Mouse (Mus musculus): ENCODE results near the gene Wnt5b. TPM values are rescaled to one million over a fixed set of nuclear protein-coding genes. Genes with fewer than 3 reads are reported as not detected.
"Not testable (repeated sequence)": the region's sequence is repeated elsewhere in the genome, so short reads cannot be mapped to it uniquely, and the experiment has no call there.

The Wnt5b gene
- polyA plus RNA-seq, 1 experiment from 2014 or later, result 21.9 TPM

- no peaks in the 10 kb centered on the region for H3K9me3 ChIP-seq
- no peak overlapping the region for H3K27ac ChIP-seq
- H3K4me3 ChIP-seq (replicated peaks), result no peak overlapping the region
- H3K36me3 ChIP-seq, result peaks cover 18% of the 10 kb centered on the region; the same call in 1 of the 2 replicates
- H3K9ac ChIP-seq (replicated peaks), result no peak overlapping the region
- peaks cover 48% of the 10 kb centered on the region for H3K4me1 ChIP-seq (replicated peaks)
- no peak overlapping the region for H3K4me2 ChIP-seq
- WGBS, result 89% methylated on average over 12 of the region's 12 CpGs
- no peak for ATAC-seq (ENCODE audit: insufficient number of reproducible peaks, insufficient read depth, low FRiP score, low TSS enrichment, low read depth)
- H3K27me3 ChIP-seq, result no peaks in the 10 kb centered on the region
Observed at GRCm38 (mm10) chr6:119486381-119487084, 57.6 kb downstream of the Wnt5b start.

DNA sequence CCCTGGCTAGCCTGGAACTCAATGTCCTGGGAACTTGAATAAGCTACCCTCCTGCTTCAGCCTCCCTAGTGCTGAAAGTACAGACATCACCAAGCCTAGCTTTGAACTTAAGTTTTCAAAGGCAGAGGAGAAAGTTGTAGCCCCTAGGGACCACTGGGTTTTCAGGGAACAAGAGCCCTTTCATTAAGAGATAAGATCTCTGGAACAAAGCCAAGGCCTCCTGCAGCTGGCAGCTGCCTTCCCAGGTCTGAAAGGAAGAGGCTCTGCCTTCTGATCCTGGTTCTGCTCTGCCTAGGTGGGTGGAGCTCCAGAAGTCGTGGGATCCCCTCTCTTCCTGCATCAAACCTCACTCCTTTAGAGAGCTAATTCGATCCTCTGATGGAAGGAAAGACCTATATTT is 58.7 kb downstream of the Wnt5b start:
- H3K27ac ChIP-seq, result 0 out of 2 replicates have a peak overlapping the region, but pooled peaks have one; percentile 24
- H3K27me3 ChIP-seq, result no peaks in the 10 kb centered on the region
- H3K9ac ChIP-seq (replicated peaks), result no peak overlapping the region
- H3K4me2 ChIP-seq, result no peak overlapping the region
- H3K36me3 ChIP-seq, result peaks cover 25% of the 10 kb centered on the region; the same call in 1 of the 2 replicates
- H3K4me1 ChIP-seq (replicated peaks), result peaks cover 54% of the 10 kb centered on the region
- H3K9me3 ChIP-seq, result no peaks in the 10 kb centered on the region
- no peak for ATAC-seq (ENCODE audit: insufficient number of reproducible peaks, insufficient read depth, low FRiP score, low TSS enrichment, low read depth)
- WGBS, result 16% methylated on average over 2 of the region's 2 CpGs
- no peak overlapping the region for H3K4me3 ChIP-seq (replicated peaks)

DNA sequence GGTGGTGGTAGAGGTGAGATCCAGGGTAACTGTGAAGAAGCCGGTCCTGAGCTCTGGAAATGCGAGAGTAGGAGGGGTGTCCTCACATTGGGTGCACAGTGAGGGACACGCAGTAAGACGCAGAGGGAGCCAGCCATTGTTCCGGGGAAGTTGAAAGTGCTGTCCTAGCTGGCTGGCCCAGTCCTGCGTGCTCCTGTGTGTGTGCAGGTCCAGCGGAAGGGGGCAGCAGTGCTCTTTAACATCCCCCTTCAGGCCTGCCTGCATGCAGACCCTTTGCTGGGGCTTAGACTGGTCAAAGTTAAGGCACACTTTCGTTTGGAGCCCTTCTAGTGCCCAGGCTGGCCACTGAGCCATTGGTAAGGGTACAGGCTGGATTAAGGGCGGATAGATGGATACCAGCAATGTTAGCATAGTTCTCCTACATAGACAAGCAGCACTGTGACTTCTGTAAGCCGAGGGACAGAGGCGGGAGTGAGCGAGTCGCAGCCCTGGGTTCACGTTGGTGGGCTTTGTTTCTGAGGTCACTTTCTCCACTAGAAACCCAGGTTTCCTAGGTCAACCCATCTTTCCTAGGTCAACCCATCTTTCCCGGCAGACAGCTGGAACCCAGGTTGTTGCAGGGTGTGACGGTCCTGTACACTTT is 61.1 kb downstream of the Wnt5b start:
- Histone ChIP-seq H3K9ac (replicated peaks) (peak overlapping the region; percentile 31; the same call in 1 of the 2 replicates), H3K36me3 (peaks cover 27% of the 10 kb centered on the region; the same call in 1 of the 2 replicates), H3K4me3 (replicated peaks) (peak overlapping the region; percentile 28), H3K27me3 (no peaks in the 10 kb centered on the region), H3K27ac (0 out of 2 replicates have a peak overlapping the region, but pooled peaks have one; percentile 47), H3K4me2 (peak overlapping the region; percentile 100), H3K9me3 (no peaks in the 10 kb centered on the region), H3K4me1 (replicated peaks) (peaks cover 59% of the 10 kb centered on the region)
- 38% methylated on average over 16 of the region's 16 CpGs for WGBS
- no peak for ATAC-seq (ENCODE audit: insufficient number of reproducible peaks, insufficient read depth, low FRiP score, low TSS enrichment, low read depth)

- peak overlapping the region; percentile 84 for H3K4me3 ChIP-seq (replicated peaks)
- H3K27ac ChIP-seq; H3K9ac ChIP-seq (replicated peaks); ATAC-seq (ENCODE audit: insufficient number of reproducible peaks, insufficient read depth, low FRiP score, low TSS enrichment, low read depth); H3K27me3 ChIP-seq; H3K9me3 ChIP-seq: not testable (repeated sequence)
- H3K4me1 ChIP-seq (replicated peaks), result peaks cover 69% of the 10 kb centered on the region
- peak overlapping the region; percentile 100 for H3K4me2 ChIP-seq
- 6% methylated on average over 10 of the region's 10 CpGs for WGBS
- peaks cover 27% of the 10 kb centered on the region; the same call in 1 of the 2 replicates for H3K36me3 ChIP-seq
Observed at GRCm38 (mm10) chr6:119481741-119482390, 62.3 kb downstream of the Wnt5b start.

DNA sequence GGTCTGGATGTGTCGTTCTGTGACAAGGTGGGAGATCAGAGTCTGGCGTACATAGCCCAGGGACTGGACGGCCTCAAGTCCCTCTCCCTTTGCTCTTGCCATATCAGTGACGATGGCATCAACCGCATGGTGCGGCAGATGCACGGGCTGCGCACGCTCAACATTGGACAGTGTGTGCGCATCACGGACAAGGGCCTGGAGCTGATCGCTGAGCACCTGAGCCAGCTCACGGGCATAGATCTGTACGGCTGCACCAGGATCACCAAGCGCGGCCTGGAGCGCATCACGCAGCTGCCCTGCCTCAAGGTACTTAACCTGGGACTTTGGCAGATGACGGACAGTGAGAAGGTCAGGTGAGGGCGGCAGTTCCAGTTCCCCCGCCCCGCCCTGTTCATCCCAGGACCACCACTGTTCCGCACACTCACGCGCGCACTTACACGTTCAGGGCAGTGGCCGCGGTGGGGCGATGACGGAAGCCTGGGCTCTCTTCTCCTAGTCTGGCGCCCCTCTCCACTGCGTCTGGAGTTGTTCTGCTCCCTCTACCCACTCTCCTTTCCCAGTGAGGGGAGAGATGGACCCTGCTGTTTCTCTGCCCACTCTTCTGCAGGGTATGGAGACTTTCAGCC is 63.3 kb downstream of the Wnt5b start:
- H3K27me3 ChIP-seq, result no peaks in the 10 kb centered on the region
- peak overlapping the region; percentile 93 for H3K9ac ChIP-seq (replicated peaks)
- 1% methylated on average over 33 of the region's 33 CpGs for WGBS
- peaks cover 27% of the 10 kb centered on the region; the same call in 1 of the 2 replicates for H3K36me3 ChIP-seq
- peak overlapping the region; percentile 84 for H3K4me3 ChIP-seq (replicated peaks)
- H3K9me3 ChIP-seq, result no peaks in the 10 kb centered on the region
- no peak for ATAC-seq (ENCODE audit: insufficient number of reproducible peaks, insufficient read depth, low FRiP score, low TSS enrichment, low read depth)
- H3K27ac ChIP-seq, result peak overlapping the region; percentile 99; the same call in 1 of the 2 replicates
- H3K4me1 ChIP-seq (replicated peaks), result peaks cover 66% of the 10 kb centered on the region
- H3K4me2 ChIP-seq, result peak overlapping the region; percentile 100

- H3K4me1 ChIP-seq (replicated peaks), result peaks cover 62% of the 10 kb centered on the region
- WGBS, result under 1% methylated on average over 70 of the region's 70 CpGs
- peaks cover 27% of the 10 kb centered on the region; the same call in 1 of the 2 replicates for H3K36me3 ChIP-seq
- H3K4me3 ChIP-seq (replicated peaks), result peak overlapping the region; percentile 84
- H3K27me3 ChIP-seq, result no peaks in the 10 kb centered on the region
- peak overlapping the region; percentile 99 for H3K27ac ChIP-seq
- no peaks in the 10 kb centered on the region for H3K9me3 ChIP-seq
- H3K9ac ChIP-seq (replicated peaks), result peak overlapping the region; percentile 93
- ATAC-seq (ENCODE audit: insufficient number of reproducible peaks, insufficient read depth, low FRiP score, low TSS enrichment, low read depth), result no peak
- peak overlapping the region; percentile 100 for H3K4me2 ChIP-seq
Observed at GRCm38 (mm10) chr6:119479876-119480705, 64.1 kb downstream of the Wnt5b start.

GRCm38 (mm10) chr6:119479343-119479875 is 64.7 kb downstream of the Wnt5b start, which contains the start of gene Fbxl14:
Fbxl14 (plus strand) TSS chr6:119479668.
- H3K36me3 ChIP-seq, result peaks cover 23% of the 10 kb centered on the region; the same call in 1 of the 2 replicates
- peak within 1 kb of the TSS; percentile 100 for H3K4me2 ChIP-seq
- H3K9ac ChIP-seq (replicated peaks), result peak within 1 kb of the TSS; percentile 93
- no peaks in the 10 kb centered on the region for H3K27me3 ChIP-seq
- WGBS, result under 1% methylated on average over 66 of the region's 101 CpGs
- peak; percentile 75 for ATAC-seq (ENCODE audit: insufficient number of reproducible peaks, insufficient read depth, low FRiP score, low TSS enrichment, low read depth)
- H3K4me1 ChIP-seq (replicated peaks), result peaks cover 57% of the 10 kb centered on the region
- peak within 1 kb of the TSS; percentile 84 for H3K4me3 ChIP-seq (replicated peaks)
- H3K9me3 ChIP-seq, result no peaks in the 10 kb centered on the region
- peak within 1 kb of the TSS; percentile 99 for H3K27ac ChIP-seq

DNA sequence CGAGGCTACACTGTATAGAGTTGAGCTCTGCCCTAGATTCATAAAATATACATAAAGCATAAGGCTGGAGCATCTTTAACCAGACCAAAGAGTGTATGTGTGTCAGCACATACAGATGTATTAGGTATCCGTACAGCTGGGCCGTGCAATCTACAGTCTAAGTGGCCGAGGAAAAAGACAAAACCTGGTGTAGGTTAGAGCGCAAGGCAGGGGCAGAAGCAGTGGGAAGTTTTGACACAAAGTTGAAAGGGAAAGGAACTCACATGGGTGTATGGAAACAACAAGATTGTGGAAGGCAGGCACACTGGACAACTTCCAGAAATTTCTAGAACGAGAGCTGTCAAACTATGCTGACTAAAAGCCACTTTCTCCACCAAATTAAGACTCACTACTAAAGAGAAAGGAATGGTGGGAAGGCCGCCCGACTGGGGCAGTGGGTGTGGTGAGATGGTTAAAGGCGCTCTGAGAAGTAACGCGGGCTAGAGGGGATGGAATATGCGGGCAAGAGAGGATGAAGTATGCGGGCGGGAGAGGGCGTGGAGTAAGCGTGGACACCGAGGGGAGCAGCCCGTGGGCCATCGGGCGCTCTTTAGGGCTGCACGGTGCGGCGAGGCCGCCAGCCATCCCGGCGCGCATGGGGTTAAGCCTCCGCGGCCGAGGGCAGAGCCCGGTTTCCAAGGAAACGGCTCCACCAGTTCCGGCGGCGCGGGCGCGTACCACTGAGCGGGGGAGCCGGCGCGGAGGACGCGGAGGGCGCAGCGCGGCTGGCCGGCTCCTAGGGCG is 65.4 kb downstream of the Wnt5b start:
- Histone ChIP-seq H3K27ac (peak overlapping the region; percentile 99), H3K27me3 (no peaks in the 10 kb centered on the region), H3K36me3 (peaks cover 17% of the 10 kb centered on the region; the same call in 1 of the 2 replicates), H3K9ac (replicated peaks) (peak overlapping the region; percentile 93), H3K9me3 (no peaks in the 10 kb centered on the region), H3K4me1 (replicated peaks) (peaks cover 51% of the 10 kb centered on the region), H3K4me3 (replicated peaks) (peak overlapping the region; percentile 84), H3K4me2 (peak overlapping the region; percentile 100)
- 1% methylated on average over 49 of the region's 49 CpGs for WGBS
- peak; percentile 80 for ATAC-seq (ENCODE audit: insufficient number of reproducible peaks, insufficient read depth, low FRiP score, low TSS enrichment, low read depth)

DNA sequence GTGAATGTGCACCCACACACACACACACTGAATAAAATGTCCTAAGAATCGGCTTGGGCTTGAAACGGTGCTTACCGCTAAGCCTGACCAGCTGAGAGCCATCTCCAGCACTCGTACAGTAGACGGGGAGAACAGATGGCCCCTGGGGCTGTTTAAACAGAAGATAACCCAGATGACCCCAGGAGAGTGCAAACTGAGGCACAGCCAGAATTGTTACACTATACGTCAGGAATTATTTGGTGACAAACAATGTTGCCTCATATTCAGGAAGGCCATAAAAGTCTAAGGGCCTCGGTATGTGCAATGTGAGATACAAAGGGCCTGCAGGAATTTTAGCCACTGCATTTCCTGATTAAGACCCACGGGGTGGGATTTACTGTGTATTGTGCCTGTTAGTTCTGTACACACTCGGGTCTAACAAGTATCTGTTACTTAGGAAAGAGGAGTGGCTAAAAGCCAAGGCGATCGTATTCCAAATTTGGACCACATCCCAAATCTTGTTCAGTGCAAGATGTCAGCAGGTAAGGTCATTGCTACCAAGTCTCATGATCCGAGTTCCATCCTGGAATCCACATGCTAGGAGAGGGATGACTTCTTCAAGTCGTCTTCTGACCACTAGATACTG is 66.3 kb downstream of the Wnt5b start:
- Histone ChIP-seq H3K27me3 (no peaks in the 10 kb centered on the region), H3K4me2 (peak overlapping the region; percentile 100; the same call in 1 of the 2 replicates), H3K27ac (peak overlapping the region; percentile 35; the same call in 1 of the 2 replicates), H3K4me1 (replicated peaks) (peaks cover 41% of the 10 kb centered on the region), H3K9me3 (no peaks in the 10 kb centered on the region), H3K36me3 (peaks cover 9% of the 10 kb centered on the region; the same call in 1 of the 2 replicates), H3K4me3 (replicated peaks) (no peak overlapping the region), H3K9ac (replicated peaks) (0 out of 2 replicates have a peak overlapping the region, but pooled peaks have one; percentile 8)
- WGBS, result 23% methylated on average over 13 of the region's 13 CpGs
- no peak for ATAC-seq (ENCODE audit: insufficient number of reproducible peaks, insufficient read depth, low FRiP score, low TSS enrichment, low read depth)
